Mouse (Mus musculus) lung, adult 2 months (tissue): ENCODE measurements at regions not wholly inside any gene's neighbourhood (a gene's known extent, or its start where the extent isn't known, plus 50 kb on each side); places are given as distances from the start of the nearest gene placed in this dataset.

Experiments
- CTCF ChIP-seq: fragments of 200-500 bp; IDR thresholded peaks from 2 replicates; pipeline ENCODE4 v1.5.1; 2011; ENCODE audit warnings: mild to moderate bottlenecking, low read length, control low read depth; ENCODE audit not compliant: insufficient read depth
- POLR2A ChIP-seq: fragments of 200-500 bp; IDR thresholded peaks from 2 replicates; pipeline ENCODE4 v1.6.1; 2011; ENCODE audit warnings: low read depth, mild to moderate bottlenecking, control low read depth, low read length, borderline replicate concordance; ENCODE audit errors: extremely low read depth

DNA sequence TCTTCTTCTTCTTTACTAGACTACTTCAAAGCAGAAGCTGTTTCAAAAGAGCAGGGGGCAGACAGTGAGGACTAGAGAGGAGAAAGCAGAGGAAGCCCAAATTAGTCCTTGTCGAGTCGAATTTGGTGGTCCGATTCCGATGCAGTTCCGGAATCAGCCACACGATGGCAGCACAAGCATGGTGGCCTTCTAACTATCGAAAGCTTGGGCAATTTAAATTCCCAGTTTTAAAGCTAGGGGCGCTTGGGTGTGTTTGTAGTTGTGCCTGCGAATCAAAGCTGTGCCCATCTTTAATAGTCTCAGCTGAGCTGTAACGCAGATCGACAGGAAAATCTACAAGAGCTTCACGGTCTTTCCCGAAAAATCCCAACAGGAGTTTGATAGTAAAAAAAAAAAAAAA lies 234.7 kb upstream of the A1bg start:
- TF ChIP-seq CTCF = peak; percentile 99
- TF ChIP-seq POLR2A = no peak
